Mouse (Mus musculus) urinary bladder, adult 2 months (tissue): ENCODE measurements around the gene Zfp488. TPM values are rescaled to one million over a fixed set of nuclear protein-coding genes. Genes with fewer than 3 reads are reported as not detected.

Experiments
- DNase-seq: peaks from one replicate; pipeline ENCODE4 v3.0.0; 2022; ENCODE audit warnings: low spot score
- polyA plus RNA-seq: library from polyadenylated mRNA; depleted of rRNA; stranded (reverse); fragments of >200 nt; gene quantifications from 2 replicates; pipeline ENCODE4 v1.2.3, GENCODE M21; 2012; rRNA removed

The Zfp488 gene
- polyA plus RNA-seq, 1 experiment = 0.44 TPM

DNA sequence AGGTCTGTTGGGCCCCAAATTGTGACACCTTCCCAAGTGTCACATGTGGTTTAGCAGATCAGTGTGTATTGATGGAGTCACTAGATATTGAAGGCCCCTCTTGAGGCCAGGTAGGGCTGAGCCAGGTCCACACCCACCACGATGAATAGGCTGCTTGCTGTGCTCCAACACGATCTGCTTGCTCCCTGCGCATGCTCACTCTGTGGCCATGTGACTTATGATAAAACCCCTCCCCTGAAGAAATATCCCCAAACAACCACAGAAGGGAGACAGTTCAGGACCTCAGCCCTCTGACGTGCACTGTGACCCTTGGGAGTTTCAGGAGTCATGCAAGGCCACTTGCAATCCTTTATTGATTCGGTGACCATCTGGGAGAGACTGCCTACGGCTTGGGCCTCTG, 32.4 kb downstream of the Zfp488 start:
- no peak for DNase-seq

- DNase-seq = no peak
Measured at GRCm38 (mm10) chr14:33942222-33942621, 36.3 kb downstream of the Zfp488 start.

- no peak for DNase-seq
Measured at GRCm38 (mm10) chr14:33940739-33941138, 37.8 kb downstream of the Zfp488 start, which contains the start of gene Gdf2. TSS of gene Gdf2 (plus strand) at chr14:33941039.

DNA sequence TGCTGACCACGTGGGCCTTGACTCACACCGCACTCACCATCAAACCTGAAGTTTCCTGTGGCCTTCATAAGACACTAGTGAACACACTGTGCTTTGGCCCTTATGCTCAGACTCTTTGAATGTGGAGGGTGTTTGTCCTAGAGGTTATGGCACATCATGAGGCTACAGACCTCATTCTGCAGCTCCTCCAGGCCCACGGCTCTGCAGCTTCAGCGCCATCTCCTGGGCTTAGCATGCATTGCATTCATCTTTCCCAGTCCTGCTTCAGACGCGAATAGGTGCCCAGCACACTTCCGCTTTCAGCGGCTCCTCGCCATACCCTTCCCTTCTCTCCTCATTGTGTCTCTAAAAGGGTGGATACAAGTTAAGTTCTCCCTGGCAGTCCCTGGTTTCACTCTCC, 39.4 kb downstream of the Zfp488 start:
- no peak for DNase-seq

- DNase-seq = no peak
Measured at GRCm38 (mm10) chr14:33933778-33934317, 44.7 kb downstream of the Zfp488 start.

DNA sequence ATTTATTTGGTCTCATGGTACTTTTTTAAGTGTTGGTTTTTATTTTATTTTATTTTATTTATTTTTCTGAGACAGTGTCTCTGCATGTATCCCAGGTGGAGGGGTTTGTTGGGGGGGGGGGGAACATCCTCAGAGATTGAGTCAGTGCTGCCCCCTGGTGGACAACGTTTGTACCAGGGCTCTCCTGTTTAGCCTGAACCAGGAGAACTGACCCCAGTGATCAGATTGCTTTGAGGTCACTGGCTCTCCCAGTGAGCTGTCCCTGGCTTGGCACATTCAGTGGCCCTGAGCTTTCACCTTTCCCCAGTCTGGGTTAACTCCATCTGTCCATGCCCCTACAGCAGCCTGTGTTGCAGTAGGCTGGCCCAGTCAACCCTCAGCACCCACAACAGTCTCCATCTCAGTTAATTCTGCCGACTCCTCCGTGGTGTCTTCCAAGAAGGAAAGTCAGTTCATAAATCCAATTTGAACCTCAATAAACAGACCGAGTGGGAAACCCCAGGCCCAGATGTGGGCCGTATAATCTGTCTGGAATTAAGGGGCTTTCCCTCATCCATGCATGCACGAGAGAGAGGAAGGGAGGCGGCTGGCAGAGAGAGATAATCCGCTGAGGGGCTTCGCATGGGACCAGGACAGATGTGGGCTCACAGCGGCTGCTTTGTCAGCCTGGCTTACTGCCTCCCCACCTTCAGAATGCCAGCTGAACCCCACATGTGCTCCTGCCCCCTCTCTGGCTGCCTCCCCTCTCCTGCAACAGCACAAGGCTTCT, 45.4 kb downstream of the Zfp488 start:
- DNase-seq = no peak

DNA sequence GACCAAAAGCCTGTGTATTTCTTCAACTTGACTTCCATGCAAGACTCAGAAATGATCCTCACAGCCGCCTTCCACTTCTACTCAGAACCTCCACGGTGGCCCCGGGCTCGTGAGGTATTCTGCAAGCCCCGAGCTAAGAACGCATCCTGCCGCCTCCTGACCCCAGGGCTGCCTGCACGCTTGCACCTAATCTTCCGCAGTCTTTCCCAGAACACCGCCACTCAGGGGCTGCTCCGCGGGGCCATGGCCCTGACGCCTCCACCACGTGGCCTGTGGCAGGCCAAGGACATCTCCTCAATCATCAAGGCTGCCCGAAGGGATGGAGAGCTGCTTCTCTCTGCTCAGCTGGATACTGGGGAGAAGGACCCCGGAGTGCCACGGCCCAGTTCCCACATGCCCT, 46.7 kb downstream of the Zfp488 start:
- DNase-seq = no peak

GRCm38 (mm10) chr14:33923168-33924070, 55.1 kb downstream of the Zfp488 start, which contains the start of gene Gdf10:
TSS of gene Gdf10 (plus strand) at chr14:33923587.
- no peak for DNase-seq

DNA sequence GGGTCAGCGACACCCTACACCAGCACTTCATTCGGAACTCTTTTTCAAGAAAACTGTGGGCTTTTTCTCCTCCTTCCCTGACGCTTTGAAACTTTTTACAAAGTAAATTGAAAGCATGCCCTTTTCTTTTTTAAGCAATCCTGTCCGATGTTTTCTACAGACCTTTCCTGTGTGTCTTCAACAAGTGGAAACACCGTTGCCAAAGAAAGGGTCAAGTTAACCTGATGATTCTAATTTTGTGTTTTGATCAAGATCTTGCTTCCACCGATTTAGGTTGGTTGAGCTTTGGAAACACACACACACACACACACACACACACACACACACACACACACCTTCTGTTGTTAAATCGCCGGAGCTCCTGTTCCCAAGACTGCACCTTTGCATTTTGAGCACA, 55.8 kb downstream of the Zfp488 start:
- no peak for DNase-seq

GRCm38 (mm10) chr14:33920727-33921559, 57.6 kb downstream of the Zfp488 start:
- no peak for DNase-seq

Other genes with a start within 250 kb of the Zfp488 start
- gene Gdf10, start 55.2 kb downstream of the Zfp488 start, polyA plus RNA-seq = 14.3 and 18.6 TPM in 2 replicates
- gene Gdf2, start 37.7 kb downstream of the Zfp488 start, polyA plus RNA-seq = not detected in 2 replicates
- gene Rbp3, start 24.8 kb downstream of the Zfp488 start, polyA plus RNA-seq = not detected in 2 replicates
- gene Gm30083, start 36.4 kb upstream of the Zfp488 start, polyA plus RNA-seq = 0.32 and 0.38 TPM in 2 replicates
- 0.03 and 0.12 TPM in 2 replicates for gene Gm5460, start 38.0 kb upstream of the Zfp488 start, polyA plus RNA-seq
- gene Antxrl, start 73.9 kb upstream of the Zfp488 start, polyA plus RNA-seq = not detected in 2 replicates
- gene Anxa8, start 107.2 kb upstream of the Zfp488 start, polyA plus RNA-seq = 39.5 and 42.4 TPM in 2 replicates
- gene A630023A22Rik, start 124.0 kb upstream of the Zfp488 start, polyA plus RNA-seq = 12.5 and 14.3 TPM in 2 replicates
- 25.1 and 34.7 TPM in 2 replicates for gene Npy4r, start 173.7 kb upstream of the Zfp488 start, polyA plus RNA-seq
- 0.30 and 0.72 TPM in 2 replicates for gene Gprin2, start 222.9 kb upstream of the Zfp488 start, polyA plus RNA-seq
- 10.6 and 13.7 TPM in 2 replicates for gene Syt15, start 240.8 kb upstream of the Zfp488 start, polyA plus RNA-seq